In genomic region chr15:11981501-11981900, GRCm38 (mm10) we compare ENCODE assay signal across 16 mouse cellular contexts. TPM values are rescaled to one million over a fixed set of nuclear protein-coding genes. Genes with fewer than 3 reads are reported as not detected.
DNase-seq lines count a peak whose midpoint lies in the region; ATAC-seq lines count a peak whose summit lies in the region.
"Had no signal": no experiment of that assay in that cellular context is flagged by ENCODE, and none has a peak within 500 bp of the region (broad histone marks: within the 10 kb centered on the region; RNA-seq: fewer than 3 reads in every experiment).

No protein-coding gene starts in this region.

- DNase-seq in frontal cortex, postnatal 10 days (ENCODE audit: low spot score in 2 of 2), result no peak
- peak; percentile 51 to 59 for DNase-seq in layer of hippocampus, adult 8-10 months (ENCODE audit: low spot score in 2 of 2)
- DNase-seq in layer of hippocampus, adult 9-10 months (ENCODE audit: low spot score), result no peak
- DNase-seq in layer of hippocampus, adult 9-11 months, result peak; percentile 70
- DNase-seq in left cerebral cortex, postnatal 36 days (ENCODE audit: low spot score in 2 of 2), result peak; percentile 68 to 77
- no peak for DNase-seq in kidney, adult 9 months
- DNase-seq: cerebellum, postnatal 36 days; gastrocnemius, postnatal 14 days; heart, postnatal 10 days; kidney, adult 18-20 months; kidney, postnatal 25 days; lung, adult 18-20 months; lung, postnatal 36 days; retina, postnatal 1 day; thymus, adult 18-20 months had no signal

- ATAC-seq in frontal cortex, adult (ENCODE audit: low TSS enrichment), result peak; percentile 70

- intact Hi-C loops in left cerebral cortex, postnatal 36 days (cut with DNase I), result no loop called here

RNA-seq across cellular contexts. Expression of gene Sub1, which starts 15.3 kb away (rescaled TPM):
- total RNA-seq in layer of hippocampus, adult 8-10 months (2022), result 100 to 1,000 TPM; 264 to 299 (median 284) TPM
- 100 to 1,000 TPM; 295 to 303 TPM for total RNA-seq in left cerebral cortex, postnatal 36 days (2021)

Comparison
In these comparisons a context has a peak if more than half of its experiments do, and no peak if none do; other contexts are left out.
1. DNase-seq: peak in layer of hippocampus, adult 8-10 months (2 of 2), layer of hippocampus, adult 9-11 months (single experiment) and left cerebral cortex, postnatal 36 days (2 of 2); none in frontal cortex, postnatal 10 days (0 of 2), layer of hippocampus, adult 9-10 months (single experiment) and kidney, adult 9 months (single experiment).